Mouse (Mus musculus): ENCODE measurements around the gene Zdhhc14. TPM values are rescaled to one million over a fixed set of nuclear protein-coding genes. Genes with fewer than 3 reads are reported as not detected.

The Zdhhc14 gene
- total and polyA plus RNA-seq, 3 experiments: 0.34 to 1.3 (median 0.35) TPM

DNA sequence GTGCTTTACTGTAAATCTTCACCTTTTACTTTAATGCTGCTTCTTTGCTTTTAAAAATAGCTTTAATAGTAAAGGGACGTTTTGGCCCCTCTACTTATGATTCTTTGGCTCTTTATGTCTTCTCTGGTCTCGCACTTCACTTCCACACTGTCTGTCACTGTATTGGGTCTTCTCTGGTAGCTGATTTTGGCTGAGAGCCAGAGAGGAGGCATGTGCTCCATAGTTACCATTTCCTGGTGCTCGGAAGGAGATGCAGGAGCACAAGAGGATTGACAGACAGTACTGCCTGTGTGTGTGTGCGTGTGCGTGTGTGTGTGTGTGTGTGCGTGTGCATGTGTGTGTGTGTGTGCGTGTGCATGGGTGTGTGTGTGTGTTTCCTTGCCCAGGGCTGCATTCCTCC lies 14.2 kb downstream of the Zdhhc14 start:
- dilution Hi-C loops (cut with MboI; ENCODE audit: extremely low pct_ligation_motif_present, extremely low pct_unique_long_range_greater_than_20kb, low sequenced_read_pairs) (no loop called here), in situ Hi-C loops (cut with MboI; ENCODE audit: low pct_ligation_motif_present, low pct_unique_long_range_greater_than_20kb, low sequenced_read_pairs) (no loop called here)
- Histone ChIP-seq H3K4me3 (replicated peaks in 1 of 3; ENCODE audit: low read depth in 2 of 3, low read length in 2 of 3, poor library complexity in 1 of 3) (no peak overlapping the region), H3K4me1 (ENCODE audit: control insufficient read depth in 1 of 2, insufficient read depth in 2 of 2) (no peaks in the 10 kb centered on the region), H3K27me3 (replicated peaks) (no peaks in the 10 kb centered on the region), H3K4me2 (ENCODE audit: insufficient read depth, low read depth, poor library complexity, severe bottlenecking) (no peak overlapping the region), H3K9ac (ENCODE audit: insufficient read depth, low read depth) (no peak overlapping the region), H3K36me3 (replicated peaks in 1 of 2; ENCODE audit: control insufficient read depth in 1 of 2, insufficient read depth in 1 of 2, low read length in 1 of 2) (no peaks in the 10 kb centered on the region), H3K9me3 (replicated peaks; ENCODE audit: low read length) (no peaks in the 10 kb centered on the region), H3K27ac (ENCODE audit: insufficient read depth, low read depth) (no peak overlapping the region), H3K79me2 (replicated peaks; ENCODE audit: control insufficient read depth, extremely low read depth, insufficient read depth, poor library complexity, severe bottlenecking) (no peaks in the 10 kb centered on the region)
- TF ChIP-seq NELFE (IDR thresholded peaks at IDR 0.05; ENCODE audit: low read depth, low read length): no peak
- no peak for TF ChIP-seq E2F4 (IDR thresholded peaks at IDR 0.05; ENCODE audit: insufficient replicate concordance, low read depth, low read length)
- TF ChIP-seq SIN3A (IDR thresholded peaks at IDR 0.05; ENCODE audit: low read length): no peak
- no peak for TF ChIP-seq JUND (conservative IDR thresholded peaks at IDR 0.05; ENCODE audit: low read depth, low read length)
- TF ChIP-seq MAFK (IDR thresholded peaks at IDR 0.05; ENCODE audit: insufficient replicate concordance, low read length): no peak
- TF ChIP-seq TBP (conservative IDR thresholded peaks at IDR 0.05; ENCODE audit: low read depth, low read length): no peak
- TF ChIP-seq ELF1 (IDR thresholded peaks at IDR 0.05; ENCODE audit: low read depth, low read length): no peak
- TF ChIP-seq TCF12 (IDR thresholded peaks at IDR 0.05; ENCODE audit: low read depth, low read length): no peak
- TF ChIP-seq RAD21 (IDR thresholded peaks at IDR 0.05; ENCODE audit: low read depth, low read length): no peak
- no peak for TF ChIP-seq SMC3 (IDR thresholded peaks at IDR 0.05; ENCODE audit: low read depth, low read length)
- no peak for TF ChIP-seq CHD2 (IDR thresholded peaks at IDR 0.05; ENCODE audit: low read length)
- TF ChIP-seq MAX (IDR thresholded peaks at IDR 0.05; ENCODE audit: low read length): no peak
- no peak for DNase-seq (ENCODE audit: extremely low read depth)

DNA sequence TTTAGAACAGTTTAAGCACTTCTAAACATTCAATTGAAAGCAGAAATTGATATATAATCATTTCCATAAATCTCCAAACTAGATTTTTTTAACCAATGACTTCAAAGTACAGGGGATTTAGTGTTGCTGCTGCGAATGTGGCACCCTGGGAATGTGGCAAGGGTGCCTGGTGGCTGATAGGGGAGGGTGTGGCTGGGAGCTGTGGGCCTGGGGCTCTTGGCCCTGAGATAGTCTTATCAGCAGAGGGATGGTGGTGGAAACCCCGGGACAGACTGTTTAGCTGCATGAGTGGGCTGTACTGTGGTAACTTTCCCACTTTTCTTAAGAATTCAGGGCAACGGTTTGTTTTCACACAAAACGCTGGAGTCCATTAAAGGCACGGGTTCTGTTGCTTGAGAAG lies 14.6 kb downstream of the Zdhhc14 start:
- Histone ChIP-seq H3K36me3 (replicated peaks in 1 of 2; ENCODE audit: control insufficient read depth in 1 of 2, insufficient read depth in 1 of 2, low read length in 1 of 2) (no peaks in the 10 kb centered on the region), H3K27me3 (replicated peaks) (no peaks in the 10 kb centered on the region), H3K4me1 (ENCODE audit: control insufficient read depth in 1 of 2, insufficient read depth in 2 of 2) (no peaks in the 10 kb centered on the region), H3K79me2 (replicated peaks; ENCODE audit: control insufficient read depth, extremely low read depth, insufficient read depth, poor library complexity, severe bottlenecking) (no peaks in the 10 kb centered on the region), H3K27ac (ENCODE audit: insufficient read depth, low read depth) (no peak overlapping the region), H3K4me3 (replicated peaks in 1 of 3; ENCODE audit: low read depth in 2 of 3, low read length in 2 of 3, poor library complexity in 1 of 3) (no peak overlapping the region), H3K9ac (ENCODE audit: insufficient read depth, low read depth) (no peak overlapping the region), H3K4me2 (ENCODE audit: insufficient read depth, low read depth, poor library complexity, severe bottlenecking) (no peak overlapping the region), H3K9me3 (replicated peaks; ENCODE audit: low read length) (no peaks in the 10 kb centered on the region)
- dilution Hi-C loops (cut with MboI; ENCODE audit: extremely low pct_ligation_motif_present, extremely low pct_unique_long_range_greater_than_20kb, low sequenced_read_pairs) (no loop called here), in situ Hi-C loops (cut with MboI; ENCODE audit: low pct_ligation_motif_present, low pct_unique_long_range_greater_than_20kb, low sequenced_read_pairs) (no loop called here)
- DNase-seq (ENCODE audit: extremely low read depth): no peak
- TF ChIP-seq ZKSCAN1 (IDR thresholded peaks at IDR 0.05; ENCODE audit: borderline replicate concordance, low read depth, low read length): no peak
- no peak for TF ChIP-seq MXI1 (IDR thresholded peaks at IDR 0.05; ENCODE audit: low read depth, low read length)
- no peak for TF ChIP-seq MEF2A (IDR thresholded peaks at IDR 0.05; ENCODE audit: borderline replicate concordance, low read depth, low read length)
- TF ChIP-seq POLR2AphosphoS2 (IDR thresholded peaks at IDR 0.05; ENCODE audit: low read depth, low read length): no peak

Data from CH12.LX (cell line).